Mouse (Mus musculus): ENCODE measurements at regions not wholly inside any gene's neighbourhood (a gene's known extent, or its start where the extent isn't known, plus 50 kb on each side); places are given as distances from the start of the nearest gene placed in this dataset.

- Histone ChIP-seq H3K27me3 (no peaks in the 10 kb centered on the region), H3K9me3 (replicated peaks) (no peaks in the 10 kb centered on the region), H3K4me1 (peaks cover 12% of the 10 kb centered on the region; the same call in 1 of the 2 replicates), H3K4me2 (replicated peaks) (no peak overlapping the region), H3K9ac (no peak overlapping the region), H3K4me3 (replicated peaks) (no peak overlapping the region), H3K36me3 (no peaks in the 10 kb centered on the region), H3K27ac (replicated peaks) (no peak overlapping the region)
- no peak for ATAC-seq (ENCODE audit: insufficient number of reproducible peaks, low FRiP score, low TSS enrichment, low read depth)
- WGBS: 61% methylated on average over 5 of the region's 5 CpGs
Measured at GRCm38 (mm10) chr11:19645106-19645505, 279.1 kb upstream of the Spred2 start.

GRCm38 (mm10) chr11:19651522-19651921 lies 272.7 kb upstream of the Spred2 start:
- Histone ChIP-seq H3K4me2 (replicated peaks) (no peak overlapping the region), H3K9ac (no peak overlapping the region), H3K4me3 (replicated peaks) (no peak overlapping the region), H3K36me3 (no peaks in the 10 kb centered on the region), H3K27ac (replicated peaks) (no peak overlapping the region), H3K27me3 (no peaks in the 10 kb centered on the region), H3K4me1 (no peaks in the 10 kb centered on the region), H3K9me3 (replicated peaks) (no peaks in the 10 kb centered on the region)
- WGBS: 89% methylated on average over 6 of the region's 6 CpGs
- no peak for ATAC-seq (ENCODE audit: insufficient number of reproducible peaks, low FRiP score, low TSS enrichment, low read depth)

- WGBS: 87% methylated on average over 7 of the region's 7 CpGs
Measured at GRCm38 (mm10) chr11:19651929-19652328, 272.2 kb upstream of the Spred2 start.

GRCm38 (mm10) chr11:19659511-19659910 lies 264.7 kb upstream of the Spred2 start:
- no peaks in the 10 kb centered on the region for H3K27me3 ChIP-seq
- no peaks in the 10 kb centered on the region for H3K4me1 ChIP-seq
- WGBS: 62% methylated on average over 4 of the region's 4 CpGs
- H3K27ac ChIP-seq (replicated peaks): no peak overlapping the region
- H3K4me2 ChIP-seq (replicated peaks): no peak overlapping the region
- H3K9me3 ChIP-seq (replicated peaks): no peaks in the 10 kb centered on the region
- no peak overlapping the region for H3K9ac ChIP-seq
- no peak for ATAC-seq (ENCODE audit: insufficient number of reproducible peaks, low FRiP score, low TSS enrichment, low read depth)
- no peaks in the 10 kb centered on the region for H3K36me3 ChIP-seq
- H3K4me3 ChIP-seq (replicated peaks): no peak overlapping the region

More at GRCm38 (mm10) chr11:19651929-19652328, 272.2 kb upstream of the Spred2 start:
- Histone ChIP-seq H3K9me3 (replicated peaks) (no peaks in the 10 kb centered on the region), H3K4me1 (no peaks in the 10 kb centered on the region), H3K4me2 (replicated peaks) (no peak overlapping the region), H3K27me3 (no peaks in the 10 kb centered on the region), H3K9ac (no peak overlapping the region), H3K36me3 (no peaks in the 10 kb centered on the region), H3K27ac (replicated peaks) (no peak overlapping the region), H3K4me3 (replicated peaks) (no peak overlapping the region)
- no peak for ATAC-seq (ENCODE audit: insufficient number of reproducible peaks, low FRiP score, low TSS enrichment, low read depth)

- Histone ChIP-seq H3K27me3 (0 out of 2 replicates have a peak, but pooled peaks cover 4% of the 10 kb centered on the region), H3K4me1 (no peaks in the 10 kb centered on the region; the same call in 1 of the 2 replicates), H3K9ac (no peak overlapping the region), H3K36me3 (no peaks in the 10 kb centered on the region), H3K4me2 (replicated peaks) (no peak overlapping the region), H3K4me3 (replicated peaks) (no peak overlapping the region), H3K27ac (replicated peaks) (no peak overlapping the region), H3K9me3 (replicated peaks) (no peaks in the 10 kb centered on the region)
- 87% methylated on average over 4 of the region's 4 CpGs for WGBS
- ATAC-seq (ENCODE audit: insufficient number of reproducible peaks, low FRiP score, low TSS enrichment, low read depth): no peak
Measured at GRCm38 (mm10) chr11:19666732-19667131, 257.4 kb upstream of the Spred2 start.

GRCm38 (mm10) chr11:19670853-19671530 lies 253.2 kb upstream of the Spred2 start:
- Histone ChIP-seq H3K4me3 (replicated peaks) (no peak overlapping the region), H3K4me2 (replicated peaks) (no peak overlapping the region), H3K27me3 (0 out of 2 replicates have a peak, but pooled peaks cover 4% of the 10 kb centered on the region), H3K9me3 (replicated peaks) (no peaks in the 10 kb centered on the region), H3K4me1 (no peaks in the 10 kb centered on the region; the same call in 1 of the 2 replicates), H3K9ac (no peak overlapping the region), H3K27ac (replicated peaks) (no peak overlapping the region), H3K36me3 (no peaks in the 10 kb centered on the region)
- no peak; the same call in 1 of the 2 replicates for ATAC-seq (ENCODE audit: insufficient number of reproducible peaks, low FRiP score, low TSS enrichment, low read depth)
- WGBS: 39% methylated on average over 13 of the region's 13 CpGs

- WGBS: 73% methylated on average over 1 of the region's 1 CpGs
Measured at GRCm38 (mm10) chr11:19673012-19673411, 251.2 kb upstream of the Spred2 start.

GRCm38 (mm10) chr11:19676514-19676913 lies 247.7 kb upstream of the Spred2 start:
- Histone ChIP-seq H3K36me3 (no peaks in the 10 kb centered on the region), H3K27me3 (no peaks in the 10 kb centered on the region), H3K4me2 (replicated peaks) (no peak overlapping the region), H3K4me3 (replicated peaks) (no peak overlapping the region), H3K4me1 (no peaks in the 10 kb centered on the region), H3K9me3 (replicated peaks) (no peaks in the 10 kb centered on the region), H3K9ac (no peak overlapping the region), H3K27ac (replicated peaks) (no peak overlapping the region)
- ATAC-seq (ENCODE audit: insufficient number of reproducible peaks, low FRiP score, low TSS enrichment, low read depth): no peak
- 90% methylated on average over 1 of the region's 1 CpGs for WGBS

More at GRCm38 (mm10) chr11:19673012-19673411, 251.2 kb upstream of the Spred2 start:
- Histone ChIP-seq H3K27ac (replicated peaks) (no peak overlapping the region), H3K4me1 (no peaks in the 10 kb centered on the region; the same call in 1 of the 2 replicates), H3K4me2 (replicated peaks) (no peak overlapping the region), H3K9ac (no peak overlapping the region), H3K36me3 (no peaks in the 10 kb centered on the region), H3K4me3 (replicated peaks) (no peak overlapping the region), H3K9me3 (replicated peaks) (no peaks in the 10 kb centered on the region), H3K27me3 (no peaks in the 10 kb centered on the region)
- no peak for ATAC-seq (ENCODE audit: insufficient number of reproducible peaks, low FRiP score, low TSS enrichment, low read depth)

GRCm38 (mm10) chr11:19679041-19679440 lies 245.1 kb upstream of the Spred2 start:
- Histone ChIP-seq H3K36me3 (no peaks in the 10 kb centered on the region), H3K4me1 (no peaks in the 10 kb centered on the region), H3K27ac (replicated peaks) (no peak overlapping the region), H3K4me2 (replicated peaks) (no peak overlapping the region), H3K9ac (no peak overlapping the region), H3K9me3 (replicated peaks) (no peaks in the 10 kb centered on the region), H3K4me3 (replicated peaks) (no peak overlapping the region), H3K27me3 (no peaks in the 10 kb centered on the region)
- no peak for ATAC-seq (ENCODE audit: insufficient number of reproducible peaks, low FRiP score, low TSS enrichment, low read depth)
- WGBS: 53% methylated on average over 2 of the region's 2 CpGs

- Histone ChIP-seq H3K9me3 (replicated peaks) (no peaks in the 10 kb centered on the region), H3K36me3 (no peaks in the 10 kb centered on the region), H3K4me3 (replicated peaks) (no peak overlapping the region), H3K27me3 (no peaks in the 10 kb centered on the region), H3K4me1 (no peaks in the 10 kb centered on the region), H3K4me2 (replicated peaks) (no peak overlapping the region), H3K27ac (replicated peaks) (no peak overlapping the region), H3K9ac (no peak overlapping the region)
- 73% methylated on average over 5 of the region's 5 CpGs for whole genome bisulfite sequencing
- ATAC-seq (ENCODE audit: insufficient number of reproducible peaks, low FRiP score, low TSS enrichment, low read depth): no peak
Measured at GRCm38 (mm10) chr11:19679669-19680068, 244.5 kb upstream of the Spred2 start.

GRCm38 (mm10) chr11:19701198-19701597 lies 223.0 kb upstream of the Spred2 start:
- WGBS: 40% methylated on average over 3 of the region's 3 CpGs
- Histone ChIP-seq H3K4me3 (replicated peaks) (no peak overlapping the region), H3K27ac (replicated peaks) (no peak overlapping the region), H3K4me2 (replicated peaks) (no peak overlapping the region), H3K4me1 (peaks cover 10% of the 10 kb centered on the region; the same call in 1 of the 2 replicates), H3K36me3 (no peaks in the 10 kb centered on the region), H3K9me3 (replicated peaks) (no peaks in the 10 kb centered on the region), H3K27me3 (no peaks in the 10 kb centered on the region), H3K9ac (no peak overlapping the region)
- ATAC-seq (ENCODE audit: insufficient number of reproducible peaks, low FRiP score, low TSS enrichment, low read depth): no peak

- Histone ChIP-seq H3K9me3 (replicated peaks) (no peaks in the 10 kb centered on the region), H3K36me3 (no peaks in the 10 kb centered on the region)
- 64% methylated on average over 6 of the region's 6 CpGs for WGBS
Measured at GRCm38 (mm10) chr11:19708821-19709220, 215.4 kb upstream of the Spred2 start.

More at GRCm38 (mm10) chr11:19708821-19709220, 215.4 kb upstream of the Spred2 start:
- Histone ChIP-seq H3K4me1 (0 out of 2 replicates have a peak, but pooled peaks cover 6% of the 10 kb centered on the region), H3K9ac (no peak overlapping the region), H3K4me3 (replicated peaks) (no peak overlapping the region), H3K27ac (replicated peaks) (no peak overlapping the region), H3K27me3 (no peaks in the 10 kb centered on the region), H3K4me2 (replicated peaks) (no peak overlapping the region)
- ATAC-seq (ENCODE audit: insufficient number of reproducible peaks, low FRiP score, low TSS enrichment, low read depth): no peak
